Mouse (Mus musculus) forebrain, postnatal 0 days (tissue): ENCODE results near the gene Fmo3. TPM values are rescaled to one million over a fixed set of nuclear protein-coding genes. Genes with fewer than 3 reads are reported as not detected.

ENCODE experiments used
- ATAC-seq: fragments of 200-750 bp; cut with Nextera tagmentation; 2 replicates; pipeline ENCODE4 v1.8.0; 2017; ENCODE audit warnings: mild to moderate bottlenecking, moderate library complexity
- DNase-seq: peaks from one replicate; pipeline ENCODE4 v3.0.0-alpha.2; 2015
- H3K27ac ChIP-seq: fragments of 300-500 bp; sonication (generic); 2 replicates; pipeline ENCODE4 v1.5.1; 2014; ENCODE audit warnings: low read depth, mild to moderate bottlenecking, antibody characterized with exemption, low read length, moderate library complexity, mixed read lengths
- H3K27me3 ChIP-seq: fragments of 300-500 bp; sonication (generic); 2 replicates; pipeline ENCODE4 v1.6.1; 2014; ENCODE audit warnings: mild to moderate bottlenecking, low read length, mixed read lengths; ENCODE audit not compliant: insufficient read depth
- H3K36me3 ChIP-seq: fragments of 300-500 bp; sonication (generic); 2 replicates; pipeline ENCODE4 v1.6.1; 2014; ENCODE audit warnings: mild to moderate bottlenecking, moderate library complexity; ENCODE audit not compliant: insufficient read depth
- H3K4me1 ChIP-seq: fragments of 300-500 bp; sonication (generic); 2 replicates; pipeline ENCODE4 v1.6.1; 2014; ENCODE audit warnings: antibody characterized with exemption; ENCODE audit not compliant: insufficient read depth
- H3K4me2 ChIP-seq: fragments of 300-500 bp; sonication (generic); 2 replicates; pipeline ENCODE4 v1.6.1; 2014; ENCODE audit warnings: low read depth, mild to moderate bottlenecking, moderate library complexity
- H3K4me3 ChIP-seq: fragments of 300-500 bp; sonication (generic); 2 replicates; pipeline ENCODE4 v1.5.1; 2014; ENCODE audit warnings: low read depth, low read length, mixed read lengths
- H3K9ac ChIP-seq: fragments of 300-500 bp; sonication (generic); 2 replicates; pipeline ENCODE4 v1.6.1; 2014; ENCODE audit warnings: mild to moderate bottlenecking
- H3K9me3 ChIP-seq: fragments of 300-500 bp; sonication (generic); 2 replicates; pipeline ENCODE4 v1.6.1; 2016; ENCODE audit warnings: low read length
- CTCF ChIP-seq: sonication (generic); IDR thresholded peaks from 2 replicates; pipeline ENCODE4 v1.5.1; 2016; ENCODE audit warnings: antibody characterized with exemption, control low read depth, low read depth
- WGBS: fragments of 180-500 bp; shearing (Covaris S2); extraction: QIAGEN DNeasy Blood & Tissue Kit; methylation state at CpG from one replicate; pipeline ENCODE4 v1.1.7; 2014; 5-methylcytosine and 5-hydroxymethylcytosine counted together
- polyA plus RNA-seq: library from polyadenylated mRNA; unstranded; fragments of >200 nt; fragmentation: Nextera tagmentation; extraction: Ambion mirVana; gene quantifications from 2 replicates; pipeline ENCODE4 v1.2.1, GENCODE M21; 2015
- total RNA-seq: library from RNA; depleted of rRNA; stranded (reverse); fragments of >200 nt; gene quantifications from 2 replicates; pipeline ENCODE4 v1.2.3, GENCODE M21; 2014

Fmo3 gene
- total and polyA plus RNA-seq, 2 experiments from 2014 or later: not detected

GRCm38 (mm10) chr1:162986121-162986748, 1.9 kb upstream of the Fmo3 start:
- Histone ChIP-seq H3K4me3 (no peak overlapping the region), H3K9me3 (no peaks in the 10 kb centered on the region), H3K27ac (no peak overlapping the region), H3K27me3 (no peaks in the 10 kb centered on the region), H3K36me3 (no peaks in the 10 kb centered on the region), H3K4me2 (no peak overlapping the region), H3K4me1 (no peaks in the 10 kb centered on the region), H3K9ac (no peak overlapping the region)
- 85% methylated on average over 2 of the region's 2 CpGs for WGBS
- ATAC-seq (no peak), DNase-seq (no peak)
- no peak for TF ChIP-seq CTCF

- no peak overlapping the region for H3K9ac ChIP-seq
- H3K27me3 ChIP-seq: no peaks in the 10 kb centered on the region
- H3K4me2 ChIP-seq: no peak overlapping the region
- no peaks in the 10 kb centered on the region for H3K36me3 ChIP-seq
- no peak for TF ChIP-seq CTCF
- ATAC-seq (no peak), DNase-seq (no peak)
- WGBS: 64% methylated on average over 2 of the region's 2 CpGs
- H3K4me1 ChIP-seq: no peaks in the 10 kb centered on the region
- H3K9me3 ChIP-seq: no peaks in the 10 kb centered on the region
- no peak overlapping the region for H3K4me3 ChIP-seq
- no peak overlapping the region for H3K27ac ChIP-seq
Measured at GRCm38 (mm10) chr1:162963556-162963955, 20.8 kb downstream of the Fmo3 start.

- Histone ChIP-seq H3K9ac (no peak overlapping the region), H3K4me3 (no peak overlapping the region), H3K27ac (no peak overlapping the region), H3K36me3 (no peaks in the 10 kb centered on the region), H3K9me3 (no peaks in the 10 kb centered on the region), H3K4me2 (no peak overlapping the region), H3K4me1 (no peaks in the 10 kb centered on the region), H3K27me3 (no peaks in the 10 kb centered on the region)
- ATAC-seq (no peak), DNase-seq (no peak)
- WGBS: 81% methylated on average over 1 of the region's 1 CpGs
- TF ChIP-seq CTCF: no peak
Measured at GRCm38 (mm10) chr1:162957422-162957821, 26.9 kb downstream of the Fmo3 start.

- Histone ChIP-seq H3K36me3 (no peaks in the 10 kb centered on the region), H3K4me1 (no peaks in the 10 kb centered on the region), H3K4me3 (no peak overlapping the region), H3K9me3 (no peaks in the 10 kb centered on the region), H3K4me2 (no peak overlapping the region), H3K27me3 (no peaks in the 10 kb centered on the region), H3K27ac (no peak overlapping the region), H3K9ac (no peak overlapping the region)
- DNase-seq: no peak
- TF ChIP-seq CTCF: no peak
- 66% methylated on average over 2 of the region's 2 CpGs for WGBS
- ATAC-seq: no peak
Measured at GRCm38 (mm10) chr1:162953079-162953478, 31.2 kb downstream of the Fmo3 start.

- Histone ChIP-seq H3K4me2 (no peak overlapping the region), H3K27me3 (no peaks in the 10 kb centered on the region), H3K4me3 (no peak overlapping the region), H3K9ac (no peak overlapping the region), H3K9me3 (no peaks in the 10 kb centered on the region), H3K4me1 (no peaks in the 10 kb centered on the region), H3K27ac (no peak overlapping the region), H3K36me3 (no peaks in the 10 kb centered on the region)
- TF ChIP-seq CTCF: no peak
- DNase-seq (no peak), ATAC-seq (no peak)
- 96% methylated on average over 1 of the region's 1 CpGs for WGBS
Measured at GRCm38 (mm10) chr1:162949763-162950162, 34.6 kb downstream of the Fmo3 start.

- H3K36me3 ChIP-seq: no peaks in the 10 kb centered on the region
- TF ChIP-seq CTCF: no peak
- H3K9me3 ChIP-seq: no peaks in the 10 kb centered on the region
- DNase-seq (no peak), ATAC-seq (no peak)
- no peak overlapping the region for H3K4me3 ChIP-seq
- no peak overlapping the region for H3K27ac ChIP-seq
- no peaks in the 10 kb centered on the region for H3K4me1 ChIP-seq
- WGBS: 81% methylated on average over 6 of the region's 6 CpGs
- no peaks in the 10 kb centered on the region for H3K27me3 ChIP-seq
- H3K9ac ChIP-seq: no peak overlapping the region
- no peak overlapping the region for H3K4me2 ChIP-seq
Measured at GRCm38 (mm10) chr1:162947934-162948333, 36.4 kb downstream of the Fmo3 start.

GRCm38 (mm10) chr1:162946837-162947558, 37.3 kb downstream of the Fmo3 start:
- H3K4me3 ChIP-seq: no peak overlapping the region
- H3K9me3 ChIP-seq: no peaks in the 10 kb centered on the region
- no peaks in the 10 kb centered on the region for H3K4me1 ChIP-seq
- no peak for TF ChIP-seq CTCF
- no peaks in the 10 kb centered on the region for H3K27me3 ChIP-seq
- WGBS: 80% methylated on average over 4 of the region's 4 CpGs
- no peak overlapping the region for H3K9ac ChIP-seq
- H3K36me3 ChIP-seq: no peaks in the 10 kb centered on the region
- no peak overlapping the region for H3K4me2 ChIP-seq
- H3K27ac ChIP-seq: no peak overlapping the region
- ATAC-seq: no peak
- DNase-seq: no peak
